Mouse (Mus musculus): Measurements from ENCODE around the gene Mier3. TPM values are rescaled to one million over a fixed set of nuclear protein-coding genes. Genes with fewer than 3 reads are reported as not detected.

The Mier3 gene
- total RNA-seq, 2 experiments from 2014 or later, result 46.7 to 48.9 TPM

Other genes starting within 250 kb of the Mier3 start
- 10 to 100 TPM; 84.3 to 88.1 TPM for gene Gpbp1, start 190.9 kb upstream of the Mier3 start, total RNA-seq (2021)
- gene Gm49496, start 131.0 kb upstream of the Mier3 start, total RNA-seq (2021), result under 1 TPM in 1 of 2 experiments, not detected in 1; 0.31 TPM
- gene Gm10198, start 88.2 kb upstream of the Mier3 start, total RNA-seq (2021), result not detected
- 10 to 100 TPM; 82.1 to 87.5 TPM for gene Map3k1, start 128.0 kb downstream of the Mier3 start, total RNA-seq (2021)

Measured in adrenal gland, postnatal 4 days (tissue).